Mouse (Mus musculus) lung, embryonic 16.5 days (tissue): Measurements from ENCODE around the gene Scamp4. TPM values are rescaled to one million over a fixed set of nuclear protein-coding genes. Genes with fewer than 3 reads are reported as not detected.

ENCODE experiments used
- ATAC-seq: fragments of 200-750 bp; cut with Nextera tagmentation; 2 replicates; pipeline ENCODE4 v1.8.0; 2017; ENCODE audit warnings: low read depth, mild to moderate bottlenecking, moderate library complexity
- H3K27ac ChIP-seq: fragments of 300-500 bp; sonication (generic); 2 replicates; pipeline ENCODE4 v1.5.1; 2014; ENCODE audit warnings: mild to moderate bottlenecking, control low read depth, low read length
- H3K27me3 ChIP-seq: fragments of 300-500 bp; sonication (generic); 2 replicates; pipeline ENCODE4 v1.6.1; 2014; ENCODE audit warnings: low read depth, low read length, mixed read lengths; ENCODE audit not compliant: control insufficient read depth, insufficient read depth
- H3K36me3 ChIP-seq: fragments of 300-500 bp; sonication (generic); 2 replicates; pipeline ENCODE4 v1.6.1; 2014; ENCODE audit warnings: low read length; ENCODE audit not compliant: control insufficient read depth, insufficient read depth
- H3K4me1 ChIP-seq: fragments of 300-500 bp; sonication (generic); replicated peaks from 2 replicates; pipeline ENCODE4 v1.6.1; 2014; ENCODE audit warnings: low read length, mixed read lengths; ENCODE audit not compliant: control insufficient read depth, insufficient read depth
- H3K4me2 ChIP-seq: fragments of 300-500 bp; sonication (generic); 2 replicates; pipeline ENCODE4 v1.6.1; 2014; ENCODE audit warnings: low read depth, low read length, control low read depth
- H3K4me3 ChIP-seq: fragments of 300-500 bp; sonication (generic); 2 replicates; pipeline ENCODE4 v1.5.1; 2014; ENCODE audit warnings: mild to moderate bottlenecking, low read length, control low read depth
- H3K9ac ChIP-seq: fragments of 300-500 bp; sonication (generic); 2 replicates; pipeline ENCODE4 v1.6.1; 2014; ENCODE audit warnings: low read length, control low read depth
- H3K9me3 ChIP-seq: fragments of 300-500 bp; sonication (generic); 2 replicates; pipeline ENCODE4 v1.6.1; 2016; ENCODE audit warnings: low read length; ENCODE audit not compliant: control insufficient read depth
- WGBS: fragments of 180-500 bp; shearing (Covaris S2); extraction: QIAGEN DNeasy Blood & Tissue Kit; methylation state at CpG from one replicate; pipeline ENCODE4 v1.1.7; 2014; 5-methylcytosine and 5-hydroxymethylcytosine counted together
- polyA plus RNA-seq: library from polyadenylated mRNA; unstranded; fragments of >200 nt; fragmentation: Nextera tagmentation; extraction: Ambion mirVana; gene quantifications from 2 replicates; pipeline ENCODE4 v1.2.1, GENCODE M21; 2015

Gene Scamp4
- polyA plus RNA-seq, 1 experiment from 2014 or later, result 81.8 TPM

GRCm38 (mm10) chr10:80614351-80614750 lies 11.7 kb downstream of the Scamp4 start:
- H3K36me3 ChIP-seq, result peaks cover 19% of the 10 kb centered on the region

GRCm38 (mm10) chr10:80618181-80618580 lies 15.5 kb downstream of the Scamp4 start:
- 53% methylated on average over 9 of the region's 9 CpGs for WGBS
- Histone ChIP-seq H3K27ac (peak overlapping the region; percentile 71), H3K9me3 (no peaks in the 10 kb centered on the region), H3K9ac (no peak overlapping the region), H3K4me1 (peaks cover 6% of the 10 kb centered on the region), H3K27me3 (no peaks in the 10 kb centered on the region), H3K4me3 (no peak overlapping the region), H3K4me2 (no peak overlapping the region), H3K36me3 (peaks cover 16% of the 10 kb centered on the region)
- ATAC-seq, result no peak

More at GRCm38 (mm10) chr10:80614351-80614750, 11.7 kb downstream of the Scamp4 start:
- Histone ChIP-seq H3K27me3 (no peaks in the 10 kb centered on the region), H3K27ac (no peak overlapping the region), H3K4me2 (no peak overlapping the region), H3K9me3 (no peaks in the 10 kb centered on the region), H3K4me3 (no peak overlapping the region), H3K4me1 (no peaks in the 10 kb centered on the region), H3K9ac (no peak overlapping the region)
- ATAC-seq, result no peak
- WGBS, result 83% methylated on average over 6 of the region's 6 CpGs

- H3K36me3 ChIP-seq, result peaks cover 9% of the 10 kb centered on the region
- no peak overlapping the region for H3K27ac ChIP-seq
- H3K4me3 ChIP-seq, result no peak overlapping the region
- H3K4me1 ChIP-seq, result peaks cover 20% of the 10 kb centered on the region
- ATAC-seq, result no peak
- 27% methylated on average over 8 of the region's 8 CpGs for WGBS
- H3K4me2 ChIP-seq, result no peak overlapping the region
- H3K27me3 ChIP-seq, result no peaks in the 10 kb centered on the region
- H3K9ac ChIP-seq, result no peak overlapping the region
- no peaks in the 10 kb centered on the region for H3K9me3 ChIP-seq
Measured at GRCm38 (mm10) chr10:80619465-80620244, 17.0 kb downstream of the Scamp4 start.

- 76% methylated on average over 9 of the region's 9 CpGs for WGBS
- H3K9ac ChIP-seq, result no peak overlapping the region
- no peak overlapping the region for H3K4me3 ChIP-seq
Measured at GRCm38 (mm10) chr10:80620365-80620764, 17.7 kb downstream of the Scamp4 start.

GRCm38 (mm10) chr10:80620796-80621689 lies 18.4 kb downstream of the Scamp4 start:
- Histone ChIP-seq H3K9ac (peak overlapping the region; percentile 65), H3K4me1 (peaks cover 23% of the 10 kb centered on the region), H3K4me2 (peak overlapping the region; percentile 85), H3K27ac (peak overlapping the region; percentile 97), H3K36me3 (no peaks in the 10 kb centered on the region; the same call in 1 of the 2 replicates), H3K4me3 (peak overlapping the region; percentile 71), H3K9me3 (no peaks in the 10 kb centered on the region), H3K27me3 (no peaks in the 10 kb centered on the region)
- WGBS, result 48% methylated on average over 16 of the region's 16 CpGs
- ATAC-seq, result no peak

More at GRCm38 (mm10) chr10:80620365-80620764, 17.7 kb downstream of the Scamp4 start:
- no peak overlapping the region for H3K4me2 ChIP-seq
- no peaks in the 10 kb centered on the region for H3K27me3 ChIP-seq
- peaks cover 20% of the 10 kb centered on the region for H3K4me1 ChIP-seq
- no peaks in the 10 kb centered on the region for H3K9me3 ChIP-seq
- no peak overlapping the region for H3K27ac ChIP-seq
- ATAC-seq, result no peak
- H3K36me3 ChIP-seq, result peaks cover 3% of the 10 kb centered on the region; the same call in 1 of the 2 replicates

GRCm38 (mm10) chr10:80621690-80621939 lies 18.9 kb downstream of the Scamp4 start:
- WGBS, result 1% methylated on average over 9 of the region's 9 CpGs
- peak overlapping the region; percentile 71 for H3K4me3 ChIP-seq
- H3K9ac ChIP-seq, result peak overlapping the region; percentile 65
- H3K4me1 ChIP-seq, result peaks cover 24% of the 10 kb centered on the region
- no peaks in the 10 kb centered on the region for H3K27me3 ChIP-seq
- no peaks in the 10 kb centered on the region for H3K9me3 ChIP-seq
- peak overlapping the region; percentile 85 for H3K4me2 ChIP-seq
- peak overlapping the region; percentile 97 for H3K27ac ChIP-seq
- no peak for ATAC-seq
- no peaks in the 10 kb centered on the region; the same call in 1 of the 2 replicates for H3K36me3 ChIP-seq

- Histone ChIP-seq H3K4me2 (peak overlapping the region; percentile 85), H3K36me3 (no peaks in the 10 kb centered on the region; the same call in 1 of the 2 replicates), H3K27ac (peak overlapping the region; percentile 97), H3K4me1 (peaks cover 24% of the 10 kb centered on the region), H3K27me3 (no peaks in the 10 kb centered on the region), H3K4me3 (peak overlapping the region; percentile 88), H3K9me3 (no peaks in the 10 kb centered on the region), H3K9ac (peak overlapping the region; percentile 65)
- under 1% methylated on average over 64 of the region's 64 CpGs for WGBS
- peak; percentile 97 for ATAC-seq
Measured at GRCm38 (mm10) chr10:80621940-80622660, 19.4 kb downstream of the Scamp4 start.

GRCm38 (mm10) chr10:80622661-80623456 lies 20.2 kb downstream of the Scamp4 start, which contains the start of gene Csnk1g2:
TSS of gene Csnk1g2 (plus strand) at chr10:80622838.
- H3K27ac ChIP-seq, result peak within 1 kb of the TSS; percentile 97
- WGBS, result under 1% methylated on average over 47 of the region's 85 CpGs
- peak within 1 kb of the TSS; percentile 88 for H3K4me3 ChIP-seq
- H3K9ac ChIP-seq, result peak within 1 kb of the TSS; percentile 94
- H3K4me1 ChIP-seq, result peaks cover 30% of the 10 kb centered on the region
- peak; percentile 7 for ATAC-seq
- H3K4me2 ChIP-seq, result peak within 1 kb of the TSS; percentile 97
- H3K36me3 ChIP-seq, result no peaks in the 10 kb centered on the region; the same call in 1 of the 2 replicates
- no peaks in the 10 kb centered on the region for H3K27me3 ChIP-seq
- H3K9me3 ChIP-seq, result no peaks in the 10 kb centered on the region
